Mouse (Mus musculus): ENCODE results near the gene Ly6g6f. TPM values are rescaled to one million over a fixed set of nuclear protein-coding genes. Genes with fewer than 3 reads are reported as not detected.
A peak's percentile ranks its signal among the peaks of the same experiment; 100 is the strongest.
"Not testable (repeated sequence)": the region's sequence is repeated elsewhere in the genome, so short reads cannot be mapped to it uniquely, and the experiment has no call there.

The Ly6g6f gene
- total RNA-seq, 2 experiments from 2014 or later, result not detected

- no peak for DNase-seq
Observed at GRCm38 (mm10) chr17:35052271-35052798, 33.1 kb downstream of the Ly6g6f start.

DNA sequence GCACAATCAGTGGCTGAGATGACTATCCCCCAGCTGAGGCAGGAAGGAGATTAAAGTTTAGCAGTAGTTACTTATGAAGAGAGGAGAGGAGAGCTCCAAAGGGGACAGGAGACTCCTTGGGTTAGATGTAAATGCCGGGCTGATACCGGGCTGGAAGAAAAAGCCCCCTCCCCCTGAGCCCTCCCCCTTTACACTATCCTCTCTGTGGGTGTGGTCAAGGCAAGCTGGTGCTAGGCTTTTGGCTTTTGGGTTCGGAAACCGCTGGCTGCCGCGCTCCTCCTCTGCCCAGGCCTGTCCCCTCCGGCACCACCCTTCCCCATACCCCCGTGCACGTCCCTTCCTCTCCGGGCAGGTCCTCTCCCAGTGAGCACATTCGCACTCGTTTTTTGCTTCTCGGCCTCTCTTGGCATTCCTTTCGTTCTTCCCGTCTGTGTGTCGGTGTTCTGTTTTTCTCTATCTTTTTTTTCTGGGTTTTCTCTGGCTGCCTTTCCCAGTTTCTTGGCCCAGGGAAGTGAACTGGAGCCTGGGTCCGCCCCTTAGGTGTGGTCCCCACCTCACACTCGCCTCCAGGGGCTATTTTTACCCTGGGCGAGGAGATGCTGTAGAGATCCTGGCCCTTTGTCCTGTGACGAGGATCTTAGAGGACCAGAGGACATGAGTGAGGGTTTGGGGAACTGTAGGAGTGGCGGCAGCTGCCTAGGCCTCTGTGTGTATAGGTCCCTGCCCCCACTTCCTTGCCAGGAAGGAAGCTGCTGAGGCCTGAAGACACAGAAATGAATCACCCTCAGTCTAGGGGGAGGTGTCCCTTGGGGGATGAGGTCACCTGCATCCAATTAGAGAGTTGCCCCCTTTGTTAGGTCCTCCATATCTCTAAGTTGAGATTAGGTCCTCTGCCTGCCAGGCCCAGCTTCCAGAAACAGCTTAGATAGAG lies 34.0 kb downstream of the Ly6g6f start:
- DNase-seq, result peak; percentile 74 to 85

- DNase-seq, result peak; percentile 78 to 89
Observed at GRCm38 (mm10) chr17:35050126-35050750, 35.2 kb downstream of the Ly6g6f start.

DNA sequence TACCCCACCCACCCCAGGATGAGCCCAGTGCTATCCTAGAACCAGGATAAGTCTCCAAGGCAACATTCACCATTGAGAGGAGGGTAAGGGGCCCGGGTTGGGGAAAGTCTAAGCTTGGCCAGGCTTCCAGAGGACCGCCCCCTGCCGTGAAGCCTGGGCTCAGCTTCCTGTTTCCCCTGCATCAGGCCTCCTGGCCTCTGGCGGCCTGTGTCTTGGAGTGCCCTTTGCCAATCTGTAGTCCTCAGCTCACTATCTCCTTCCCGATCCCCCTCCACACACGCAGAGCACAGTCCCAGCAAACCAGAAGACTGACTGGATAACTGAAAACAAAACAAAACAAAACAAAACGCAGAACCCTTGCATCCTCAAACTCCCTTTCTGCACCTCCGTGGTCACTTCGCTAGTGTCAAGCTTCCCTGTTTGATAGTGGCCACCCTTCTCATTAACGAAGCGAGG lies 35.8 kb downstream of the Ly6g6f start, which contains the start of gene Clic1:
Gene Clic1, plus strand, starts transcription at position 406 of the 456 bp plus-strand sequence.
- DNase-seq, result peak; percentile 43 to 66

DNA sequence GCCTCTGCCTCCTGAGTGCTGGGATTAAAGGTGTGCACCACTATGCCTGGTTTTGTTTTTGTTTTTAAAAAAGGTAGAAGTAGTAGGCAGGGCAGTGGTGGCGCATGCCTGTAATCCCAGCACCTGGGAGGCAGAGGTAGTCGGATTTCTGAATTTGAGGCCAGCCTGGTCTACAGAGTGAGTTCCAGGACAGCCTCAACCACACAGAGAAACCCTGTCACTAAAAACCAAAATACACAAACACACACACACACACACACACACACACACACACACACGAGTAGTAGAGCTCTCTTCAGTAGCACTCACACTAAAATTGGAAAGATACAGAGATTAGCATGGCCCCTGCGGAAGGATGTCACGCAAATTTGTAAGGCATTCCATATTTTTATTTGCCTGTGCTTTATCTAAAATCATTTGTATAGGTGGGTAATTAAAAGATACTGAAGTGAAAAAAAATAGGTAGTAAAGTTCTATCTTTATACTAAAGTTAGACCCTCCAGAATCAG lies 36.4 kb downstream of the Ly6g6f start:
- no peak for DNase-seq

DNA sequence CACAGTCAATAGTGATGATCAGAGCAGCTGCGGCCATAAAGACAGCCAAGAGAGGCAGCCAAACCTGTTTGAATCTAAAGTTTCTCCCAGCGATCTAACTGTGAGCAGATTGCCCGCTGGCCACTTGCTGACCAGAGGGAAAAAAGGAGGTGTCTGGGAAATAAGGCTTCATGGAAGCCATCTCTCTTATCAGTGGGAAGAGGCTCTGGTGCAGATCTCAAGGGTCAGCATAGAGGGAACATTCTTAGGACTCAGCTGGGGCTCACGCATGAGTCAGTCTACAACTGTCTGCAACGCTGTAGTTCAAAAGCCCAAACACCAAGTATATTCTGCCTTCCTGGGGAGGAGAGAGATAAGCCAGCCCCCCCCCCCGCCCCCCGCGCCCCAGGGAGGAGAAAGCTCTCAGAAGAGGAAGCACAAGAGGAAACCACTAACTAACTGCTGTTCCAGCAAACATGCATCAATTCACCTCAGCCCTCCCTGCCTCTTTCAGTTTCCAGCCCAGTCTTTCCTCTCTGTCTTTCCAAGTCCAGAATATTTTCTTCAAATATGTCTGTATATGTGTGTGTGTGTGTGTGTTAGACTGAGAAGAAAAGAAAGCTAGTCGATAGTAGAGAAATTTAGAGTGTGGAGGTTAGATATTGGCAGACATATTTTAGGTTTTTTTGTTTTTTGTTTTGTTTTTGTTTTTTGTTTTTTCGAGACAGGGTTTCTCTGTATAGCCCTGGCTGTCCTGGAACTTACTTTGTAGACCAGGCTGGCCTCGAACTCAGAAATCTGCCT lies 37.1 kb downstream of the Ly6g6f start:
- DNase-seq, result no peak

GRCm38 (mm10) chr17:35047688-35048087 lies 37.7 kb downstream of the Ly6g6f start:
- DNase-seq, result no peak

- peak; percentile 96 to 97 for DNase-seq
Observed at GRCm38 (mm10) chr17:35046681-35047455, 38.5 kb downstream of the Ly6g6f start, which contains the start of gene Msh5. TSS of gene Msh5 (minus strand) at chr17:35046745.

DNA sequence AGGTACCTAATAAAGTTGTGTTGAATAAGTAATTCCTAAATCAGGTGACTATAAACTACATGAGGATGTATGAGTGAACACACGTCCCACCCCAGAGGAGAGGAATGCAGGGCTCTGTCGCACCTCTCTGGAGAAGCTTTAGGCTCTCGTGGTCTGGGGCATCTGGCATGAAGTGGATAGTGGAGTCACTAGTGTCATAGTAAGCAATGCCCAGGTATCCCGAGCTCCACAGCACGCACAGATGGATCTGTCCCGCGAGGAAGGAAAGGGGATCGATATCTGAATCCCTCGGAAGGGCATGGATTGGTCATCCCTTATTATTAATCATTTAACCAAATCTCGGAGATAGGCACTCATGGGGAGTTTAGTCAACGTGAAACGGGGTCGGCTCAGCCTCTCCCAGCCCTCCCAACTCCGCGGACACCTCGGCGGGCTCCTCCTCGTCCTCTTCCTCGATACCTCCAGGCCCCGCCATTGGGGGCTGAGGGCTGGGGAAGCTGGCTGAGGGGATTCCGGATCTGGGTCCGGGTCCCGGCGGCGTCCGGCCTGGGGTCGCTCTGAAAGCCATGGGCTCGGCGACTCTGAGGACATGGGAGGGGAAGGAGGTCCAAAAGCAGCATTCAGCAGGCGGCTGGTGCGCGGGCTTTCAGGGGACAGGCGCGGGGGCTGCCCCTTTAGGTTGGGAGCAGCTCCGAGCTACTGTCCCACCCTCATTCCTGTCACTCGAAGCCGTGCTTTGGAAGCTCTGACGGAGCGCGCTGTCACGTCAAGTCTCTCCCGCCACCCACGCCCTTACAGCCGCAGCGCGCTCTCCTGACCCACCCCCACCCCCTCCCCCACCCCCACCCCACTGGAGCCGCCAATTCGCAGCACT lies 39.4 kb downstream of the Ly6g6f start:
- no peak for DNase-seq

DNA sequence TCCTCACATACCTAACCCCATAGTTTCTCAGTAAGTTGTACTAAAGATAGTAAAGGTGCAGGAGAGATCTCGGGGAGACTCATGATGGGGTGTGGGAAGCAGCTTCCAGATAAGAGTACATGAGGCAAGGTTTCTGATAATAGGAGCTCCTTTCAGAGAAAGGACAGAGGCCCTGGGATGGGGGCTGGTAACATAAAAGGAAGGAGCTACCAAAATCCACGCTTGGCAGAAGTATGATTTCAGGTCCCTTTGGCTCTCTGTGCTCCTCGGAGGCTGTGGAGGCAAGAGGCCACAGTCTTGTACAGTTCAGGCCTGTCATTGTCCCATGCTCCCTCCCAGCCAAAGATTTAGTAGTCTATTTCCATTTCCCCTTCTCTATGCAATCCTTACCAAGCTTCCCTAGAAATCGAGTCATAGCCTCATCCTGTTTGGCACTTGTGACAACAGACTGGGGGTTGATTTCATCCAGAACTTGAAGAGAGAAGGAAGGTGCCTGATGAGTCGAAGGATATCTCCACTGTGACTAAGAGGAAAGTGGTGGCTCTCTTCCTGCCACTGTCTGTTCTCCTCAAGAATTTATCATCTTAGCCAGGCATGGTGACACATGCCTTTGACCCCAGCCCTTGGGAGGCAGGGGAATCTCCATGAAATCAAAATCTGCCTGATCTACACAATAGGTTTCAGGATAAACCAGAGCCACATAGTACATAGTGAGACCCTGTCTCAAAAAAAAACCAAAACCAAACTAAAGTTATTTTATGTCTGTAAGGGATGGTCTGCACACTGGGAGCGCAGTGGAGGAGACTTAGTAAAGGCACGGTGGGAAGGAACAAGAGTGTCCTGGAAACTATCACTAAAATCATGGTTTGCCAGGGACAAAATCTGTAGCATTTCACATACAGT lies 40.3 kb downstream of the Ly6g6f start:
- no peak for DNase-seq

- DNase-seq, result no peak
Observed at GRCm38 (mm10) chr17:35043794-35044193, 41.6 kb downstream of the Ly6g6f start.

- no peak for DNase-seq
Observed at GRCm38 (mm10) chr17:35039121-35039873, 46.1 kb downstream of the Ly6g6f start.

DNA sequence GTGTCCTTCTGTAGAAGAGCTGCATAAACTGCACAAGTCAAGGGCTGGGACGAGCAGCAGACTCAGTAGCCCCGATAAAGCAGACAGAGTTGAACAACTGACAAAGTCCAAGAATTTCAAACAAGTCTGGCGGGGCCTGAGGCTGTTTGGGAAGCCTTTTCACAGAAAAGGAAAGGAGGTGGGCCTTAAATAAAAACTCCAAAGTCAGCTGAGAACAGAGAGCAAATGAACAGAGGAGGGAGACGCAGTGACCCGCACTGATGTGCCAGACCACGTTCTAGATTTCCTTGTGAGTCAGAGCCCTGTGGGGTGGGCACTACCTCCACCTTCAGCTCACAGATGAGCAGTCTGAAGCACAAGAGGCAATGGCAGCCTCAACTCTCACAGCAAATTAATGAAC lies 50.5 kb downstream of the Ly6g6f start:
- no peak for DNase-seq

DNA sequence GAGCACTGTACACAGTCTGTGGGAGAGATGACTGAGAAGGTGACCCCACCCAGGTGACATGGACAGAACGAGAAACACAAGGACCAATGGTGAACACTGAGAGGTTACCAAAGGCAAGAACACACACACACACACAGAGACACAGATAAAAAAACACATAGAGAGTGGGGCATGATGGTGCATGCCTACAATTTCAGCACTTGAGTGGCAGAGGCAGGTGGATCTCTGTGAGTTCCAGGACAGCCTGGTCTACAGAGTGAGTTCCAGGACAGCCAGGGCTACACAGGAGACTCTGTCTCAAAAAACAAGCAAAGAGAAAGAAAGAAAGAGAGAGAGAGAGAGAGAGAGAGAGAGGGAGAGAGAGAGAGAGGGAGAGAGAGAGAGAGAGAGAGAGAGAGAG lies 51.7 kb downstream of the Ly6g6f start:
- not testable (repeated sequence) for DNase-seq

DNA sequence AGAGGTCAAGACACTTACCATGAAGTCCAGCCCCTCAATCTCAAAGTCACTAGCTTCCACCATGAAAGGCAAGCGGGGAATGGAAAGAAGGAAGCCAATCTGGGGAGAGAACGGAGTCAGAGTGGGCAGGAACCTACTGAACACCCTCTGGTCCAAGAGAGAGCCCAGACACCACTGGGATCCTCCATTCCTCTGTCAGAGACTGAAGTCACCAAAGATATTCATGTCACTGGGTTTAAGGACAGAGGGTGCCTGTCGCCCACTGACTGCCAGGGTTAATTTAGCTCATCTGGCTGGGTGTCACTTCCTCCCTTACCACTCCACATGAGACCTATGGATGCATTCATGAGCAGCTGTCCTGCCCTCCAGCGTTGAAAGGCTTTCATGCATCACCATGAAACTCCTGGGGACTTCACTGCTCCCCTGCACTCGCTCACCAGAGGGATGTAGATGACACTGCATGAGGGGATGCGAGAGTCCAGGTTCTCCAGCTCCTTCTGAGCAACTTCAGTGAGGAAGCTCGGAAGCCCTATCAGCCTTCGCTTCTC lies 53.0 kb downstream of the Ly6g6f start:
- DNase-seq, result no peak

- no peak for DNase-seq
Observed at GRCm38 (mm10) chr17:35031880-35032279, 53.5 kb downstream of the Ly6g6f start.

GRCm38 (mm10) chr17:35031272-35031671 lies 54.1 kb downstream of the Ly6g6f start:
- no peak for DNase-seq

Data from adrenal gland, postnatal 36 days (tissue).